Mouse (Mus musculus) lung, adult 18-20 months (tissue): Measurements from ENCODE around the gene Rbl2.

ENCODE experiments used
- DNase-seq, 2 experiments: peaks; one replicate each; pipeline ENCODE4 v3.0.0; 2022; ENCODE audit warnings: mixed read lengths in 2 of 2

Rbl2 gene

GRCm38 (mm10) chr8:91171605-91172004 lies 101.7 kb downstream of the Rbl2 start:
- DNase-seq: no peak
